In the genomic region with DNA sequence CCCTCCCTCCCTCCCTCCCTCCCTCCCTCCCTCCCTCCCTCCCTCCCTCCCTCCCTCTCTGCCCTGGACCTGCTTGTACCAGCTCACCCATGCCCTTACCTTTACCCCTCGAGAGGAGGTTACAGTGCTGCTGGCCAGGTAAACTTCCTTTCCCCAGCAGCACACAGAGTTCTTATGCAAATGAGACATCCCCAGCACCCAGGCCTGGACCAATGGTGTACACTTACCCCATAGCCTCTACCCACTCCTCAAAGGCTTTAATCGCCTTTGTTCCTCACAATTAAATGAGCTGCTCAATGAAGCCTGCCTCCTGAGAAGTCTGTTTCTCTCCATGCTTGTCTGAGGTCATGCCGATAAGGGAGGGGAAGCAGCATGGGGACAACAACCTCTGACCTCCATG, we compare ENCODE assay signal across 17 mouse cellular contexts. TPM values are rescaled to one million over a fixed set of nuclear protein-coding genes. Genes with fewer than 3 reads are reported as not detected.
A peak's percentile ranks its signal among the peaks of the same experiment; 100 is the strongest.
DNase-seq lines count a peak whose midpoint lies in the region; ATAC-seq lines count a peak whose summit lies in the region.
"Had no signal": no experiment of that assay in that cellular context is flagged by ENCODE, and none has a peak within 500 bp of the region (broad histone marks: within the 10 kb centered on the region; RNA-seq: fewer than 3 reads in every experiment).

No protein-coding gene starts in this region.

- no peak overlapping the region for H3K4me3 ChIP-seq in neural tube, embryonic 12.5 days
- no peak overlapping the region for H3K4me3 ChIP-seq in neural tube, embryonic 15.5 days (replicated peaks)
- H3K4me3 ChIP-seq in kidney, embryonic 16.5 days (ENCODE audit: low read length), result no peak overlapping the region

- peak; percentile 59; the same call in 1 of the 2 replicates for ATAC-seq in neural tube, embryonic 12.5 days (ENCODE audit: low FRiP score, low read depth)
- no peak for ATAC-seq in neural tube, embryonic 15.5 days (ENCODE audit: low FRiP score)
- peak; percentile 89 for ATAC-seq in kidney, embryonic 16.5 days (ENCODE audit: low FRiP score, low TSS enrichment)
- no peak for ATAC-seq in inflammation-experienced regulatory T-cells, adult 6 months

- H3K27ac ChIP-seq in neural tube, embryonic 12.5 days, result no peak overlapping the region
- H3K27ac ChIP-seq in neural tube, embryonic 15.5 days (replicated peaks), result no peak overlapping the region
- H3K27ac ChIP-seq in kidney, embryonic 16.5 days (ENCODE audit: low read length), result peak overlapping the region; percentile 68; the same call in 1 of the 2 replicates

- DNase-seq in kidney, adult 11 months, result peak; percentile 23
- DNase-seq in kidney, adult 18-20 months, result no peak
- DNase-seq in frontal cortex, adult 2 months (ENCODE audit: extremely low spot score in 1 of 2, low spot score in 1 of 2), result no peak
- DNase-seq: adrenal gland, adult 8-10 months; cerebellum, adult 8-10 months; gastrocnemius, postnatal 10 days; layer of hippocampus, adult 9-11 months; liver; lung, embryonic 14.5 days; thymus, adult 18-20 months had no signal

- no peak overlapping the region for H3K9ac ChIP-seq in neural tube, embryonic 12.5 days
- H3K9ac ChIP-seq in neural tube, embryonic 15.5 days (replicated peaks), result no peak overlapping the region
- no peak overlapping the region for H3K9ac ChIP-seq in kidney, embryonic 16.5 days (replicated peaks; ENCODE audit: low read length)
- H3K9ac ChIP-seq: lung, embryonic 14.5 days had no signal

- H3K9me3 ChIP-seq in neural tube, embryonic 12.5 days, result no peaks in the 10 kb centered on the region
- H3K9me3 ChIP-seq in neural tube, embryonic 15.5 days (replicated peaks), result no peaks in the 10 kb centered on the region
- no peaks in the 10 kb centered on the region for H3K9me3 ChIP-seq in kidney, embryonic 16.5 days (ENCODE audit: low read length)

- no peaks in the 10 kb centered on the region for H3K27me3 ChIP-seq in neural tube, embryonic 12.5 days (replicated peaks)
- no peaks in the 10 kb centered on the region for H3K27me3 ChIP-seq in neural tube, embryonic 15.5 days (replicated peaks)
- H3K27me3 ChIP-seq in kidney, embryonic 16.5 days (ENCODE audit: insufficient read depth, low read length), result no peaks in the 10 kb centered on the region

- H3K36me3 ChIP-seq in neural tube, embryonic 12.5 days, result no peaks in the 10 kb centered on the region
- no peaks in the 10 kb centered on the region for H3K36me3 ChIP-seq in neural tube, embryonic 15.5 days
- no peaks in the 10 kb centered on the region for H3K36me3 ChIP-seq in kidney, embryonic 16.5 days (ENCODE audit: insufficient read depth, low read length)

- H3K4me1 ChIP-seq in neural tube, embryonic 12.5 days, result no peaks in the 10 kb centered on the region
- H3K4me1 ChIP-seq in neural tube, embryonic 15.5 days, result 0 out of 2 replicates have a peak, but pooled peaks cover 2% of the 10 kb centered on the region
- H3K4me1 ChIP-seq in kidney, embryonic 16.5 days (ENCODE audit: insufficient read depth, low read length), result no peaks in the 10 kb centered on the region

- H3K4me2 ChIP-seq in neural tube, embryonic 12.5 days (replicated peaks), result no peak overlapping the region
- no peak overlapping the region for H3K4me2 ChIP-seq in neural tube, embryonic 15.5 days
- H3K4me2 ChIP-seq in kidney, embryonic 16.5 days (replicated peaks; ENCODE audit: low read depth, low read length), result no peak overlapping the region
- H3K4me2 ChIP-seq: heart, embryonic 11.5 days; lung, embryonic 14.5 days had no signal

- 27% methylated on average over 3 of the region's 3 CpGs for WGBS in neural tube, embryonic 12.5 days
- WGBS in neural tube, embryonic 15.5 days, result 23% methylated on average over 2 of the region's 3 CpGs
- 25% methylated on average over 2 of the region's 3 CpGs for WGBS in kidney, embryonic 16.5 days

RNA-seq across cellular contexts. Expression of gene Gm8439, which starts 18.4 kb away (rescaled TPM):
- polyA plus RNA-seq in neural tube, embryonic 12.5 days (2016; fragmentation: Nextera tagmentation; extraction: Ambion mirVana), result not detected in 2 replicates
- not detected in 2 replicates for polyA plus RNA-seq in neural tube, embryonic 15.5 days (2015; fragmentation: Nextera tagmentation; extraction: Ambion mirVana)
- polyA plus RNA-seq in kidney, embryonic 16.5 days (2015; fragmentation: Nextera tagmentation; extraction: Ambion mirVana), result not detected in 2 replicates
- not detected for polyA plus RNA-seq in inflammation-experienced regulatory T-cells, adult 6 months (2017; shearing (Covaris generic))
- polyA plus RNA-seq in frontal cortex, adult 2 months (2012; rRNA removed), result not detected in 2 replicates
- polyA plus RNA-seq: cortical plate, adult 2 months; lung, embryonic 14.5 days; urinary bladder, adult 2 months had no signal

RNA-seq across cellular contexts. Expression of gene Ctps, which starts 36.9 kb away (rescaled TPM):
- 92.4 and 101 TPM in 2 replicates for polyA plus RNA-seq in neural tube, embryonic 12.5 days (2016; fragmentation: Nextera tagmentation; extraction: Ambion mirVana)
- 80.2 and 81.1 TPM in 2 replicates for polyA plus RNA-seq in neural tube, embryonic 15.5 days (2015; fragmentation: Nextera tagmentation; extraction: Ambion mirVana)
- polyA plus RNA-seq in kidney, embryonic 16.5 days (2015; fragmentation: Nextera tagmentation; extraction: Ambion mirVana), result 73.7 and 79.0 TPM in 2 replicates
- 10 to 100 TPM; 12.5 to 20.2 (median 18.8) TPM for polyA plus RNA-seq in inflammation-experienced regulatory T-cells, adult 6 months (2017; shearing (Covaris generic))
- 27.9 and 29.8 TPM in 2 replicates for polyA plus RNA-seq in frontal cortex, adult 2 months (2012; rRNA removed)

RNA-seq across cellular contexts. Expression of gene Cited4, which starts 59.4 kb away (rescaled TPM):
- polyA plus RNA-seq in neural tube, embryonic 12.5 days (2016; fragmentation: Nextera tagmentation; extraction: Ambion mirVana), result 3.7 and 4.3 TPM in 2 replicates
- 1.4 and 2.1 TPM in 2 replicates for polyA plus RNA-seq in neural tube, embryonic 15.5 days (2015; fragmentation: Nextera tagmentation; extraction: Ambion mirVana)
- polyA plus RNA-seq in kidney, embryonic 16.5 days (2015; fragmentation: Nextera tagmentation; extraction: Ambion mirVana), result 10.6 and 13.1 TPM in 2 replicates
- polyA plus RNA-seq in inflammation-experienced regulatory T-cells, adult 6 months (2017; shearing (Covaris generic)), result under 1 TPM in 1 of 3 experiments, not detected in 2; 0.46 TPM
- polyA plus RNA-seq in frontal cortex, adult 2 months (2012; rRNA removed), result 9.2 and 14.8 TPM in 2 replicates

Comparison
In these comparisons a context has a peak if more than half of its experiments do, and no peak if none do; other contexts are left out.
1. ATAC-seq: peak in neural tube, embryonic 12.5 days (single experiment) and kidney, embryonic 16.5 days (single experiment); none in neural tube, embryonic 15.5 days (single experiment) and inflammation-experienced regulatory T-cells, adult 6 months (single experiment).